Mouse (Mus musculus) cerebellum, adult (tissue): Measurements from ENCODE around the gene Rhox3h.
"Not testable (repeated sequence)": the region's sequence is repeated elsewhere in the genome, so short reads cannot be mapped to it uniquely, and the experiment has no call there.

Source experiments
- ATAC-seq: cut with Nextera tagmentation; 2 replicates; pipeline ENCODE4 v1.9.2; 2017; ENCODE audit warnings: mild to moderate bottlenecking, moderate library complexity, mixed read lengths; ENCODE audit not compliant: insufficient number of reproducible peaks, low FRiP score, low TSS enrichment

Gene Rhox3h

GRCm38 (mm10) chrX:37668664-37669063 lies at the start of gene Rhox3h:
Rhox3h (minus strand) TSS chrX:37668764.
- not testable (repeated sequence) for ATAC-seq

GRCm38 (mm10) chrX:37701821-37702387 lies 33.3 kb upstream of the Rhox3h start:
- ATAC-seq = no peak

- no peak for ATAC-seq
Observed at GRCm38 (mm10) chrX:37692261-37692660, 23.7 kb upstream of the Rhox3h start.

- no peak for ATAC-seq
Observed at GRCm38 (mm10) chrX:37683031-37683715, 14.6 kb upstream of the Rhox3h start.

- not testable (repeated sequence) for ATAC-seq
Observed at GRCm38 (mm10) chrX:37673177-37673576, 4.6 kb upstream of the Rhox3h start, which contains the start of gene Rhox2h. Rhox2h (minus strand) TSS chrX:37673277.

- ATAC-seq = not testable (repeated sequence)
Observed at GRCm38 (mm10) chrX:37651227-37651626, 17.3 kb downstream of the Rhox3h start, which contains the start of gene Rhox4g. Rhox4g (minus strand) TSS chrX:37651327.

GRCm38 (mm10) chrX:37643370-37643769 lies 25.2 kb downstream of the Rhox3h start, which contains the start of gene Rhox2g:
Rhox2g (minus strand) TSS chrX:37643470.
- ATAC-seq = not testable (repeated sequence)

GRCm38 (mm10) chrX:37628512-37628911 lies 40.1 kb downstream of the Rhox3h start, which contains the start of gene Rhox3g:
Rhox3g (minus strand) TSS chrX:37628612.
- not testable (repeated sequence) for ATAC-seq
